Mouse (Mus musculus) layer of hippocampus, adult 2 months (tissue): ENCODE data around the gene Pde4dip. TPM values are rescaled to one million over a fixed set of nuclear protein-coding genes. Genes with fewer than 3 reads are reported as not detected.

ENCODE experiments used
- DNase-seq, 2 experiments: peaks; one replicate each; pipeline ENCODE4 v3.0.0; 2022; ENCODE audit warnings: low spot score in 2 of 2
- H3K27ac ChIP-seq: fragments of 200-600 bp; 2 replicates; pipeline ENCODE4 v1.8.1; 2022
- H3K4me3 ChIP-seq: fragments of 200-600 bp; 2 replicates; pipeline ENCODE4 v1.8.1; 2022; ENCODE audit warnings: mild to moderate bottlenecking
- CTCF ChIP-seq: fragments of 200-600 bp; conservative IDR thresholded peaks from 2 replicates; pipeline ENCODE4 v1.8.1; 2022; ENCODE audit warnings: antibody characterized with exemption, mild to moderate bottlenecking, moderate library complexity
- total RNA-seq, 2 experiments: library from RNA; stranded (reverse); gene quantifications; 2 replicates each; pipeline ENCODE4 v1.2.3; 2021

Pde4dip gene
- total RNA-seq, 2 experiments from 2014 or later = 232 to 246 TPM

DNA sequence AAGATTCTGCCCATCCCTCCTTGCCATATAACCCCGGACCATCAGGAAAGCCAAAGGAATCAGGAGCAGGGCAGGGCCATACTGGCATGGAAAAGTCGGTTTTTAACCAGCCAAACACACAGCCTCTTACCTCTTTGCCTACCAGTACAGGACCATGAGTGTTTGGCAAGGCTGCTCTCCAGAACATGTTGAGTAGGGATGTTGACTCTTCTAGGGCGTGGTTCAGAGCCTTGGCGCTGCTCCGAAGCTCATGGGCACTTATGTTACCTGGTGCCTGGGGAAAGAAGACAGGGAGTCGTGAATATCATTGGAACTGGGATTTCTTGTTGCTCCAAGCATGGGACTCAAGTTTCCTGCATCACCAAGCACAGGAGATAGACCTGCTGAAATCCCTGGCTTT is 194.7 kb downstream of the Pde4dip start:
- TF ChIP-seq CTCF = no peak
- DNase-seq = no peak
- H3K4me3 ChIP-seq = no peak overlapping the region
- no peak overlapping the region for H3K27ac ChIP-seq

DNA sequence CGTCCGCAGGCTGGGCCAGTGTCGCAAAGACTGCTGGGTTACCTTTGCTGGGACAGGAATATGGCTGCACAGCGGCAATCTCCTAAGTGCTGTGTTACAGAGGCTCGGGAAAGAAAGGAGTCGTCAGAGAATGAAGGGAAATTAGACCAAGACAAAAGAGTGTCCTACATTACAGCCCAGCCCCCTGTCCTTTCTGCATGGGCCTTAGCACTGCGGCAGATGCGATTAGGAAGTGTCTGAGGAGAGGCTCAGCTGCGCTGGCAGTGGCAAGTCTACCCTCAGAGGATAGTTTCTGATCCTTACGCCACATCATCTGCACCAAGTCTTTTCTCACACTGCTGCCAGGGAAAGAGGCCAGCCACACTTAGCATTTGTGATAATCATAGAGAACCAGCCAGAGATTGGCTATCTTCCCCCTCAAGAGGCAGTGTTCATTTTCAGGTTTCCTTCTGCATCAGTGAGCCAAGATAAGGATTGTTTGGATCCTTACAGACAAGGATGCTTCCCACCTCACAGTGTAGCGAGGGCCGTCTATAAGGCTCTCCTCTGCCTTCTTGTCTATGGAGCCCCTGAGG is 197.0 kb downstream of the Pde4dip start:
- DNase-seq = no peak
- Histone ChIP-seq H3K4me3 (no peak overlapping the region), H3K27ac (peak overlapping the region; percentile 46; the same call in 1 of the 2 replicates)
- TF ChIP-seq CTCF = no peak

DNA sequence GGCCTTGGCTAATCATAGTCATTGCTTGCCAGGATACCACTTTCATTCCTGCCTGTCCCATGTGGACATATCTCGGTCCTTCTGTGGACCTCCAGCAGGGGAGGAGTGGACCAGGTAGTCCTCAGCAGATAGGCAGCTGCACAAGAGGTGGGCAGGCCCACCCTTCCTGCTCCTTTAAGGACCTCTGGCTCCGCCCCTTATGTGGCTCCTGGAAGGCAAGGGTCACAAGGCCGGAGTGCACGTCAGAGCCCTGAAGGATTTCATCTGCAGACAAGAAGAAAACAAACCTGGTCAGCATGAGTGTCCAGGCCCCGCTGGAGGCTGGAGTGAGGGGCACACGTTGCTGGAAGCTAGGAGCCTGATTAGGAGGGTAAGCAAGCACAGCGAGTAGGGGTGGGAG is 197.9 kb downstream of the Pde4dip start:
- TF ChIP-seq CTCF = no peak
- Histone ChIP-seq H3K4me3 (no peak overlapping the region), H3K27ac (peak overlapping the region; percentile 46; the same call in 1 of the 2 replicates)
- DNase-seq = no peak

DNA sequence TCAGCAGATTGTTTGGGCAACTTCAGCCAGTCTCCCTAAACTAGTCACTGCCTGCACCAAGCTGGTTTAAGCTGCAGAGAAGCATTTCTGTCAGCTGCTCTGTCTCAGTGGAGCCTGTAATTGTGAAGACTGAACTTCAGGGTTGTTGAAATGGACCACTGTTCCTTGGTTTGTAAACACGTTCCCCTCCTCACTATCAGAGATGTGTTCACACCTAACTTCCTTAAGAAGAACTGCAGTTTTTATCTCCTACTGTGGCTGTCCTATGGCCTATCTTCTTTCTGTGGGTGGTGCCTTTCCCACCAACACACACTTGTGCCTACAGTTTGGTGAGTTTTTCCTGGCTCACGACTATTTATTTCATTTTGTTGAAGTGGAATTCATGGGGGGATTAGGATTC is 199.2 kb downstream of the Pde4dip start:
- Histone ChIP-seq H3K4me3 (no peak overlapping the region), H3K27ac (no peak overlapping the region)
- TF ChIP-seq CTCF = no peak
- no peak for DNase-seq

DNA sequence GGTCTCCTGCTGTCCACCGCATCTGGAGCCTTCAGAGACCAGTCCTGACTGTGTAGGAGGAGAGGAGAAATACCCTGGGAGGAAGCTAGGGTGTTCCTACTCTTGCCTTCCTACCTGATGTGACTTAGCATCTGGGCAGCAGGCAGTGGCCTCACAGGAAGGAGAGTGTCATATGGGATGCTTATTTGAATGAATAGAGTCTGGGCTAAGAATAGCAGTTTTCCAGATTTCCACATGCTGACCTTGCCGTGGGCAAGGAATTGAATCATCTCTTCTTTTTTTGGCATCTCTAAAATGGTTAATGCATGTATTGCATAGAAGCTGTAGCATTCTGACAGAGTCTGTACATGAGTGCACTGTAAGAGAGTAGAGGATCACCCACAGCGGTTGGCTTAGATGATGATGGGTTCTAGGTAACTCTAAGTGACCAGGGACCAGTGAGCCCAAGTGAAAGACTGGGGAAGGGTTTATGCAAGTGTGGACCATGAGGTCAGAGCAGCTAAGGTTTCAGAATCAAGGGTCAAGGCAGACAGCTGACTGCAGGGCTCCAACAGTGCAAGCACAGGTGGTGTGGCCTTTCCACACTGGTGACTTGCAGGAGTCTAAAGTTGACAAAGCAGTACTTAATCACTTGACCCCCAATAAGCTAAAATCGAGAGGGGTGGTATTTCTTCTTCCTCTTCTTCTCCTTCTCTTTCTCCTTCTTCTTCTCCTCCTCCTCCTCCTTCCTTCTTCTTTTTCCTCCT is 202.0 kb downstream of the Pde4dip start:
- DNase-seq = no peak
- H3K4me3 ChIP-seq = no peak overlapping the region
- no peak for TF ChIP-seq CTCF
- H3K27ac ChIP-seq = no peak overlapping the region

DNA sequence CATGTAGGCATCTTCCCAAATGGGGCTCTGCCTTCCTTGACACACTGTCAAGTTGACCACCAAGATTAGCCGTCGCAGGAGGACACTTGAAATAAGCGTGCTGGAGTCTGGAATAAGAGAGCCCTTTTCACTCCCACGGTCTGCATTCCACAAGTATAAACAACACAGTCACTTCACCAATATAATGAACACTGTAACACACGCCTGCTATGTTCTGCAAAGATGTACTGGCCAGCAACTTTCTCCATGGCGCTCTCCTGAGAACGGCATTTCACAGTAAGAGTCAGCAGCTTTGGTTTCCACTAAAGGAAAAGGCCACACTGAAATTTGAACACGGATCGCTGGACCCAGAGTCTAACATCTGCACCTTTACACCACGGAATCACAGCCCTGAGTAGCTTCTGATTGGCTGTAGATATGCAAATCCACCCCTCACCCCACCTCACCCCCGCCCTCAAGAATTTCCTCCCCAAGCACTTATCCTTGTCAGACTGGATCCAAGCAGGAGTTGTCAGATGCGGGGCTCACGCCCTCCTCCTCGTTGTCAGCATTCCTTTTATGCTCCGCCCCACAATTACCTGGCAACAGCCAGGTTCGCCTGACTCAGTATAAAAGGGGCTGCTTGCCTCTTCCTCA is 204.8 kb downstream of the Pde4dip start:
- no peak for DNase-seq
- H3K4me3 ChIP-seq = no peak overlapping the region

DNA sequence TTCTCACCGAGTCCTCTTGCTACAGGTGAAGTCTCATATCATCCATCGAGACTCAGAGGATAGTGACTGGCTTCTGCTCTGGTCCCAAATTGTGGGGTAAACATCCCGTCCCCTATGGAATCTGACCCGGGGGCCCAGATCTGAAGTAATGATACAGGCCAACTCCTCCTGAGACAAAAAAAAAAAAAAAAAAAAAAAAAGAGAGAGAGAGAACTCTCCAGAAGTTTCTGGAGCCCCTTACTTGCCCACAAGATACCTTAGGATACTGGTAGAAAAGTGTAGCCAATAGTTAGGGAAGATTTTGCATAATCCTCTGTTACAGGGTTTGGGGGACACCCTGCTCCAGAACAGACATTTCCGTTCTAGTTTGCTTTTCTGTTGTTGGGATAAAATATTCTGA is 205.9 kb downstream of the Pde4dip start:
- DNase-seq = no peak
- Histone ChIP-seq H3K27ac (no peak overlapping the region), H3K4me3 (no peak overlapping the region)
- TF ChIP-seq CTCF = no peak

More for the DNA sequence above, 204.8 kb downstream of the Pde4dip start:
- H3K27ac ChIP-seq = no peak overlapping the region
- TF ChIP-seq CTCF = no peak

DNA sequence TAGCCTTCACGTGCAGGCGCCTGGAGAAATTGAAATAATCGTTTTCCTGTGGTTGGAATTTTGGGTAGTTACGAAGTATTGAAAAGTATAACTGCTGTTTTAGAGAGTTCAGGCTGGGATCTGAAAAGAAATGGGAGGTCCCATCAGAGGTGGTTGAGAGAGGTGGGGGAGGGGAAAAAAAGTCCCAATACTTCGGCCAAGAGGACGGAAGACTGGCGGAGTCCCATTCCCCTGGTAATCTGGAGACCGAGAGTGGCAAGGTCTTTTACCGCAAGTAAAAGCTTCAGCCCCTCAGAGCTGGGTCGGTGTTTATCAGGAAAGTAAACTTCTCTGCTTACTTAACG is 206.4 kb downstream of the Pde4dip start:
- TF ChIP-seq CTCF = no peak; the same call in 1 of the 2 replicates
- no peak for DNase-seq
- peak overlapping the region; percentile 61 for H3K4me3 ChIP-seq
- no peak overlapping the region for H3K27ac ChIP-seq

DNA sequence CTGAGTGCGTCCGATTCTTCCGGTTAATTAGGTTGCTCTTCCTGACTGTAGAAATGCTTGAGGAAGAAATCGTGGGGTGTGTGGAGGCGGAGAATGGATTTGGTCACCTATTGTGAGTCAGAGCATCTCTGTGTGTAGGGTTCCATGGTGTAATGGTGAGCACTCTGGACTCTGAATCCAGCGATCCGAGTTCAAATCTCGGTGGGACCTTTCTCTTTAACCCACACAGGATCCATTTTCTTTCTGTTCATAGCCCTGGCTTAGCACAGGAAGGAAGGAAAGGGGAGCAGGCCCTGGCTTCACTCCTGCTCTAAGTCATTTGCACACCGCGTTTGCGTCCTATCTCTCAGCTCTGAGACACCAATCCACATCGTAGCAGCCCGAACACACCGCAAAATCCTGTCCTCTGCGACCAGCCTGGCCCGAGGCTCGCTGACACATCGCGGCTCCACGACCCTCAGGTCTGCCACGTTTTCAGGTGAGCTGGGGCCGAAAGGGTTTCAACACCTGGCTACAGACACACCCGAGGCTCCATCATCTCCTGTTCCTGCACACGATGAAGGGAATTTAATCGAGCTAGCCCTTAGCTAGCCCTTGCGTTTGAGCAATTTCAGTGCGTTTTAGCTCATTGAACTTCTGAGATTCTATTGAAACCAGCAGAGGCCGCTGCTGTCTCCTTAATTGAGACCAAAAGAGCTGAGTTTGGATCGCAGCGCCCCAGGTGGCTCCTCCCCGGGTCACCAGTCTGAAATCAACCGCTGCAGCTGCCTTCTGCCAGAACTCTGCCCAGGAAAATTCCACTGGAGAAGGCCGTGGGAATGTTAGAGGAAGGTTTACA is 207.0 kb downstream of the Pde4dip start:
- TF ChIP-seq CTCF = peak; percentile 88
- peak; percentile 70 to 71 for DNase-seq
- H3K4me3 ChIP-seq = peak overlapping the region; percentile 61
- H3K27ac ChIP-seq = peak overlapping the region; percentile 77

DNA sequence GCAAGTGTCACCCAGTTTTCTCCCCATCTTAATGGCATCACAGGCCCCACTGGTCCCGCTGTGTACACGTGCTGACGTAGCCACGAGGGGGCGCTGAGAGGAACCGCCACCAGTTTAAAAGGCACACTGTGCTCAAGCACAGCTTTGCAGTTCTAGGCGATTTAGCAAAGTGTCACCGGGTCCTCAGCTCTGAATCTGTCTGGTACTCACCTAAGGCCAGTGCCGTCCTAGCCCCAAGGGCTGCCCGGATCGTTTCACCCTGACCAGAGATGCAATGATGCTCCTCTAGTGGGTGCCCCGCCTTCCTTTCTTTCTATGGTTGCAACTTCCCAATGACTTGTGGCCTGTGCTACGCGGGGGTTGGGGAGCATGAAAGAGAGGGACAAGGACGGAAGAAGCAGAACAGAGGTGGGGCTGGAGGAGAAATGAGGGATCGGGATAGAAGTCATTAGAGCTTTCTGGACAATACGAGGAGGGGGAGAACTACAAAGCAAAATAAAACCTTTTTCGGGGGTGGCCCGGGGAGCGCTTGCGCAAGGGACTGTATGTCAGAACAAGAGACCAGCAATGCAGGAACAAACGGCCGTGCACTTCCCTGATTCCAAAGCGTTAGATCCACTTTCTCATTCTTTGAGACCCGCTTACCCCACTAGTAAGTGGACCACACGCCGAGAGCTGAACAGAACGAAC is 207.7 kb downstream of the Pde4dip start:
- H3K27ac ChIP-seq = peak overlapping the region; percentile 77
- peak overlapping the region; percentile 61 for H3K4me3 ChIP-seq
- peak; percentile 89 for TF ChIP-seq CTCF
- peak; percentile 73 to 79 for DNase-seq

DNA sequence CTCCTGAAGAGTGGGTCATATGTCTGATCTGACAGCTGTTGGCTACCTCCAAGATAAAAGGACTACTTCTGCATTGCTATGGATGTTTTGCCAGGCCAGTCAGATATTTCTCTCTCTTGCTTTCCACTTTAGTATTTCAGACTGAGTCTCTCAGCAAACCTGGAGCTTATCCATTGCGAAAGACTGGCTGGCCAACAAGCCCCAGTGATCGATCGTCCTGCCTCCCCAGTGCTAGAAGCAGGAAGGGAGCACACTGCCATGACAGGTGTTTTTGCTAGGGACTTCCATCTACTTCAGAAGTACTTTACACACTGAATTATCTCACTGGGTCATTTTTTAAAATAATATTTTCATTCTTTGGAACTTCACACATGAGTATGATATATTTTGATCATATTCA is 210.1 kb downstream of the Pde4dip start:
- TF ChIP-seq CTCF = no peak
- DNase-seq = no peak
- no peak overlapping the region for H3K4me3 ChIP-seq
- H3K27ac ChIP-seq = no peak overlapping the region

DNA sequence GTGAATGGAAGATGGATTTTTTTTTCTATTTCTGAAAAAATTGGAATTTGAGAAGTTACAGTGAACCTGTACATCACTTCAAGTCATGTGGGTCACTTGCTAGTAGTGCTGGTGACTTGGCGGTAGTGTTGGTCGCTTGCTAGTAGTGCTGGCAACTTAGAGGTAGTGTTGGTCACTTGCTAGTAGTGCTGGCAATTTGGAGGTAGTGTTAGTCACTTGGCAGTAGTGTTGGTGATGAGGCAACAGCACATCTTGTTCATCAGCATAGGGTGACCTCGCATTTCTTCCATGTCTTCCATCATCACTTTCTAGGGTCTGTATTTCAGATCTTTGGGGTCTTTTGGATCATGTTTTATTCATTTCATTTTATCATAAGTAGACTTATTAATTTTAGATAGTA is 212.4 kb downstream of the Pde4dip start:
- Histone ChIP-seq H3K27ac (no peak overlapping the region), H3K4me3 (no peak overlapping the region)
- no peak for TF ChIP-seq CTCF
- no peak for DNase-seq
